Comparison of ENCODE assay signal across 8 mouse cellular contexts in the genomic region with DNA sequence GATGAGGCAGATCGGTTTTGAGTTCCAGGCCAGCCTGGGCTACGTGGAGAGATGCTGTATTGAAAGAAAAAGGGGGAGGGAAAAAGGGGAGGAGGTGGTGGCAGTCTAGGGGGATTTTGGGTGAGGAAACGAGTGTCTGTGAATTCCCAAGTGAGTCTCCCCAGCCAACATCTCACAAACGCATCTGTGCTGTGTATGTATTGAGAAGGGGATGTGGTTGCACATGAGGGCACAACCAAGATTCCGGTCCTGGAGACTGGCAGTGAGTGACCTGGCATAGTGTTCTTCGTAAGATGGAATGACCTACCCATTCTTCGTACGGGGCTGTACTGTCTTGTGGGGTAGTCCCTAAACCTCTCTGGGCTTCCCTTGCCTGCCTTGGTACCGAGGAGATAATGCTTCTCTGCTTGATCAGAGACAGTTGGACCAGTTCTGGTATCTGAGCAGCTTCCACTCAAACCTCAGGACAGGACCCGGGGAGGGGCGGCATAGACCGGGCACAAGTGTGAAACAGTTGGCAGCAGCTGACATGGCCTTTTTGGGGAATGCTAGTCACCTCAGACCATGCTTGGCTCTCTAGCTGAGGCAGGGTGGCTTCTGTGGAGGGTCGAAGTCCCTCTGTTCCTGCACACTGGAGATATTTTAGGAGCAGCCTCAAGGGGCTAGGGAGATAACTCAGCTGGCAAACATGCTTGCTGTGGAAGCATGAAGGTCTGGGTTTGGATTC. TPM values are rescaled to one million over a fixed set of nuclear protein-coding genes. Genes with fewer than 3 reads are reported as not detected.
DNase-seq lines count a peak whose midpoint lies in the region; ATAC-seq and TF ChIP-seq lines count a peak whose summit lies in the region.

No protein-coding gene starts in this region.

- 71% methylated on average over 13 of the region's 13 CpGs for WGBS in kidney, postnatal 0 days
- 63% methylated on average over 13 of the region's 13 CpGs for WGBS in hindbrain, postnatal 0 days
- 67% methylated on average over 13 of the region's 13 CpGs for WGBS in midbrain, embryonic 16.5 days

- peaks cover 14% of the 10 kb centered on the region for H3K4me1 ChIP-seq in kidney, postnatal 0 days (replicated peaks; ENCODE audit: insufficient read depth, low read length)
- H3K4me1 ChIP-seq in hindbrain, postnatal 0 days (ENCODE audit: insufficient read depth, low read length): peaks cover 38% of the 10 kb centered on the region
- peaks cover 39% of the 10 kb centered on the region for H3K4me1 ChIP-seq in midbrain, embryonic 16.5 days (ENCODE audit: control insufficient read depth, insufficient read depth, low read length)

- DNase-seq in kidney, postnatal 0 days (ENCODE audit: low spot score): no peak
- DNase-seq in kidney, postnatal 4 days: no peak
- DNase-seq in hindbrain, postnatal 0 days (ENCODE audit: low spot score): no peak
- DNase-seq in left cerebral cortex, postnatal 4 days: no peak
- no peak for DNase-seq in yolk sac, embryonic 10.5 days (ENCODE audit: low spot score)
- DNase-seq in spleen, postnatal 10 days (ENCODE audit: low spot score in 2 of 2): no peak

- H3K27ac ChIP-seq in kidney, postnatal 0 days: peak overlapping the region; percentile 97
- no peak overlapping the region for H3K27ac ChIP-seq in hindbrain, postnatal 0 days
- H3K27ac ChIP-seq in midbrain, embryonic 16.5 days (ENCODE audit: low read length): no peak overlapping the region

- no peaks in the 10 kb centered on the region for H3K27me3 ChIP-seq in kidney, postnatal 0 days (ENCODE audit: insufficient read depth, low read length)
- no peaks in the 10 kb centered on the region for H3K27me3 ChIP-seq in hindbrain, postnatal 0 days (ENCODE audit: insufficient read depth, low read length)
- H3K27me3 ChIP-seq in midbrain, embryonic 16.5 days (ENCODE audit: control insufficient read depth, insufficient read depth, low read depth, low read length): no peaks in the 10 kb centered on the region

- intact Hi-C loops in left cerebral cortex, postnatal 4 days (cut with DNase I): no loop called here

- H3K4me3 ChIP-seq in kidney, postnatal 0 days (replicated peaks; ENCODE audit: low read depth, low read length): peak overlapping the region; percentile 45
- H3K4me3 ChIP-seq in hindbrain, postnatal 0 days (ENCODE audit: low read length): no peak overlapping the region
- H3K4me3 ChIP-seq in midbrain, embryonic 16.5 days (ENCODE audit: low read depth, low read length): no peak overlapping the region

- TF ChIP-seq CTCF in kidney, postnatal 0 days (IDR thresholded peaks at IDR 0.05; ENCODE audit: low read depth): no peak
- no peak for TF ChIP-seq CTCF in hindbrain, postnatal 0 days (IDR thresholded peaks at IDR 0.05; ENCODE audit: low read depth)

- peak overlapping the region; percentile 49 for H3K4me2 ChIP-seq in kidney, postnatal 0 days (ENCODE audit: low read length)
- peak overlapping the region; percentile 42; the same call in 1 of the 2 replicates for H3K4me2 ChIP-seq in hindbrain, postnatal 0 days (ENCODE audit: low read depth, low read length)
- H3K4me2 ChIP-seq in midbrain, embryonic 16.5 days (ENCODE audit: low read length): peak overlapping the region; percentile 47; the same call in 1 of the 2 replicates

- H3K9me3 ChIP-seq in kidney, postnatal 0 days (replicated peaks; ENCODE audit: low read length): no peaks in the 10 kb centered on the region
- no peaks in the 10 kb centered on the region for H3K9me3 ChIP-seq in hindbrain, postnatal 0 days (ENCODE audit: low read length)
- no peaks in the 10 kb centered on the region for H3K9me3 ChIP-seq in midbrain, embryonic 16.5 days (replicated peaks; ENCODE audit: control insufficient read depth, low read length, poor library complexity, severe bottlenecking)

- H3K36me3 ChIP-seq in kidney, postnatal 0 days (ENCODE audit: insufficient read depth, low read length): no peaks in the 10 kb centered on the region
- H3K36me3 ChIP-seq in hindbrain, postnatal 0 days (ENCODE audit: insufficient read depth, low read length): no peaks in the 10 kb centered on the region
- H3K36me3 ChIP-seq in midbrain, embryonic 16.5 days (ENCODE audit: control insufficient read depth, insufficient read depth, low read length): no peaks in the 10 kb centered on the region

- no peak for ATAC-seq in kidney, postnatal 0 days (replicated peaks; ENCODE audit: low FRiP score, low read depth)
- ATAC-seq in common myeloid progenitor, adult 5-6 weeks (replicated peaks; ENCODE audit: low read depth, poor library complexity, severe bottlenecking): peak; percentile 33
- no peak for ATAC-seq in hindbrain, postnatal 0 days
- ATAC-seq in midbrain, embryonic 16.5 days: no peak

- peak overlapping the region; percentile 68; the same call in 1 of the 2 replicates for H3K9ac ChIP-seq in kidney, postnatal 0 days (ENCODE audit: low read depth, low read length)
- H3K9ac ChIP-seq in hindbrain, postnatal 0 days (replicated peaks; ENCODE audit: low read length): no peak overlapping the region
- peak overlapping the region; percentile 11; the same call in 1 of the 2 replicates for H3K9ac ChIP-seq in midbrain, embryonic 16.5 days (ENCODE audit: low read depth, low read length)

RNA-seq across cellular contexts. Expression of gene Adgrg1, which starts 4.2 kb away (rescaled TPM):
- 109 and 125 TPM in 2 replicates for polyA plus RNA-seq in kidney, postnatal 0 days (2015; fragmentation: Nextera tagmentation; extraction: Ambion mirVana)
- total RNA-seq in common myeloid progenitor, adult 5-6 weeks (2017): 293 and 407 TPM in 2 replicates
- total RNA-seq in hindbrain, postnatal 0 days (2014; rRNA removed): 236 and 284 TPM in 2 replicates
- 105 TPM in 2 replicates for polyA plus RNA-seq in hindbrain, postnatal 0 days (2015; fragmentation: Nextera tagmentation; extraction: Ambion mirVana)
- 147 and 153 TPM in 2 replicates for polyA plus RNA-seq in midbrain, embryonic 16.5 days (2015; fragmentation: Nextera tagmentation; extraction: Ambion mirVana)
- total RNA-seq in left cerebral cortex, postnatal 4 days (2021): 100 to 1,000 TPM; 125 to 153 TPM

RNA-seq across cellular contexts. Expression of gene Adgrg3, which starts 38.7 kb away (rescaled TPM):
- 3.7 and 4.4 TPM in 2 replicates for polyA plus RNA-seq in kidney, postnatal 0 days (2015; fragmentation: Nextera tagmentation; extraction: Ambion mirVana)
- 144 and 156 TPM in 2 replicates for total RNA-seq in common myeloid progenitor, adult 5-6 weeks (2017)
- 1.3 TPM in 2 replicates for total RNA-seq in hindbrain, postnatal 0 days (2014; rRNA removed)
- 0.52 and 0.54 TPM in 2 replicates for polyA plus RNA-seq in hindbrain, postnatal 0 days (2015; fragmentation: Nextera tagmentation; extraction: Ambion mirVana)
- 0.56 and 0.64 TPM in 2 replicates for polyA plus RNA-seq in midbrain, embryonic 16.5 days (2015; fragmentation: Nextera tagmentation; extraction: Ambion mirVana)
- total RNA-seq in left cerebral cortex, postnatal 4 days (2021): 1 to 10 TPM; 1.1 to 2.1 TPM

RNA-seq across cellular contexts. Expression of gene Adgrg5, which starts 55.3 kb away (rescaled TPM):
- polyA plus RNA-seq in kidney, postnatal 0 days (2015; fragmentation: Nextera tagmentation; extraction: Ambion mirVana): not detected in 2 replicates
- total RNA-seq in common myeloid progenitor, adult 5-6 weeks (2017): 0.05 TPM in 1 of 2 replicates, not detected in the other
- not detected in 2 replicates for total RNA-seq in hindbrain, postnatal 0 days (2014; rRNA removed)
- 0.11 TPM in 1 of 2 replicates, not detected in the other for polyA plus RNA-seq in hindbrain, postnatal 0 days (2015; fragmentation: Nextera tagmentation; extraction: Ambion mirVana)
- 0.62 TPM in 1 of 2 replicates, not detected in the other for polyA plus RNA-seq in midbrain, embryonic 16.5 days (2015; fragmentation: Nextera tagmentation; extraction: Ambion mirVana)
- total RNA-seq in left cerebral cortex, postnatal 4 days (2021): under 1 TPM in 1 of 2 experiments, not detected in 1; 0.74 TPM

Comparison
In these comparisons a context has a peak if more than half of its experiments do, and no peak if none do; other contexts are left out.
1. RNA of gene Adgrg3, which starts 38.7 kb away (total RNA-seq): 144 to 156 TPM in common myeloid progenitor, adult 5-6 weeks; 1.1 to 2.1 TPM in left cerebral cortex, postnatal 4 days and 1.3 TPM in hindbrain, postnatal 0 days; every median in the first group is over 10 times any median in the second.
2. Peak in every context shown above with its lines, with median percentiles within 50 percentile points of each other: H3K4me2 ChIP-seq.